Mouse (Mus musculus) urinary bladder, postnatal 4 days (tissue): ENCODE measurements around the gene Plcb4.
A peak's percentile ranks its signal among the peaks of the same experiment; 100 is the strongest.
"Not testable (repeated sequence)": the region's sequence is repeated elsewhere in the genome, so short reads cannot be mapped to it uniquely, and the experiment has no call there.

ENCODE experiments used
- DNase-seq, 2 experiments: peaks; one replicate each; pipeline ENCODE4 v3.0.0; 2021 to 2022; ENCODE audit warnings: low spot score in 2 of 2

The Plcb4 gene

DNA sequence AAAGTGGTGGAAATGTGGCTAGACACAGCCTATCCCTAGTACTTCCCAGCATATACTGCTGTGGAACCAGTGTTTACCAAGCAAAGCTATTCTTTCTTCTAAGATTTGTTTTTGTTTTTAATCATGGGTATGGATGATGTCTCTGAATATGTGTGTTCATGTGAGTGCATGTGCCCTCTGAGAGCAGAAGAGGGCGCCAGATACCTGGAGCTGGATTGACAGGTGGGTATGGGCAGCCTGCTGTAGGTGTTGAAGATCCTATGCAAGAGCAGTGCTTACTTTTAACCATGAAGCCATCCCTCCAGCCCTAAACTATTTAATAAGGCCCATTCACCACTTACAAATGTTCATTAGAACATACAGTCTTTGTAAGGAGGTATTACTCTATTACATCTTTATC is 231.3 kb downstream of the Plcb4 start:
- DNase-seq: no peak

GRCm38 (mm10) chr2:135891097-135891496 is 232.3 kb downstream of the Plcb4 start:
- no peak for DNase-seq

DNA sequence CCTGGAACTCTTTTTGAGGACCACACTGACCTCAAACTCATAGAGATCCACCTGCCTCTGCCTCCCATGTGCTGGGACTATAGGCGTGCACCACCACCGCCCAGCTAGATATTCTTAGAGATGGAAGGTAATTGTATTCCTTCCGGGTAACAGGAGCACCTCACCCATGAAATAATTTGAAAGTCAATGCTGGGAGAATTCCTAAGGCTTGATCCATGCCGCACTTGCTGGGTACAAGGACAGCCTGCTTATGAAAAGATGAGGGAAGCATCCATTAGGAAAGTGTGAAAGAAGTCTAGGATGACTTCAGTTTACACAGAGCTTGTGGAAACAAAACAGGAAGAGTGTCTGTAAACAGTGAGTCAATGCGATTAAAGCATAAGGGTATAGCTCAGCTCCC is 232.9 kb downstream of the Plcb4 start:
- no peak for DNase-seq

- no peak for DNase-seq
These were observed 235.8 kb downstream of the Plcb4 start for GRCm38 (mm10) chr2:135894582-135894981.

DNA sequence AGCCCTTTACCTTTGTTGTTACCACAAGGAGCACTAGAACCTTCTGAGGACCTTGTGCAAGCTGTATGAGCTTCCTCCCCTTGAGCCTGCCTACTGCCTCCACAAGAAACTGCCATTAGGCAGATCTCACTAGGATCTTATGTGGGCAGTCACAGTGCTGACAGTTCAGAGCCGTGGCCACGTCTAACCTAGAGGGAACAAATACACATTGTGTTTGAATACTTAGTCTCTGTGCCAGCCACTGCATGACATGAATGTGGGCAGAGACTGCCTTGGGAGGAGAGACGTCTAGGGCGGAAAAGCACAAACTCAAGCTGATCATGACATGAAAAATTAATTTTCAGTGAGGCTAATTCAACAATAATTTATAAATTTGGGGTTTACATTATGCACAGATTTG is 239.2 kb downstream of the Plcb4 start:
- no peak for DNase-seq

DNA sequence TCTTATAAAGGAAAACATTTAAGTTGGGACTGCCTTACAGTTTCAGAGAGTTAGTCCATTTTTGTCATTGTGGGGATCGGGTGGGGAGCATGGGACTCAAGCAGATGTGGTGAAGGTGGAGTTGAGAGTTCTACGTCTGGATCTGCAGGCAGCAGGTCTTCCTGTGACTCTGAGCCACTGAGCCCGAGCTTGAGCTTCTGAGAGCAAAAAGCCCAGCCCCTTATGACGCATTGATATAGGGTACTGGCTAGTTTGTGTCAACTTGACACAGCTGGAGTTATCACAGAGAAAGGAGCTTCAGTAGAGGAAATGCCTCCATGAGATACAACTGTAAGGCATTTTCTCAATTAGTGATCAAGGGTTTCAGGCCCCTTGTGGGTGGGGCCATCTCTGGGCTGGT is 241.1 kb downstream of the Plcb4 start:
- DNase-seq: not testable (repeated sequence)

DNA sequence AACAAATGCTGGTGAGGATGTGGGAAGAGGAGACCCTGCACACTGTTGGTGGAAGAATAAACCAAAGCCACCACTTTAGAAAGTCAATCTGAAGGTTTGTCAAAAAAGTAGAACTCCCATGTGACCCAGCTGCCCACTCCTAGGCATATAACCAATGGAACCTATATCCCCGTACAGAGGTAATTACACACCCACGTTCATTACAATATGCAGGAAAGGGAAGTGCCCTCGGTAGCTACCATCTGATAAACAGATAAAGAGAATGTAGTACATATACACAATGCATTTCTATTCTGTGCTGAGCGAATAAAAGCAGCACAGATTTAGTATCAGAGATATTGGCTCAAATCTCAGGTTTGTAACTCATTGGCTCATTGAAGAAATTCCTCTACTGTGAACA is 242.2 kb downstream of the Plcb4 start:
- no peak for DNase-seq

- no peak for DNase-seq
These were observed 245.5 kb downstream of the Plcb4 start for GRCm38 (mm10) chr2:135904262-135904661.

GRCm38 (mm10) chr2:135904791-135905190 is 246.0 kb downstream of the Plcb4 start:
- DNase-seq: no peak

GRCm38 (mm10) chr2:135914343-135915261 is 255.8 kb downstream of the Plcb4 start:
- DNase-seq: no peak

- DNase-seq: no peak
These were observed 257.1 kb downstream of the Plcb4 start for GRCm38 (mm10) chr2:135915928-135916327.

DNA sequence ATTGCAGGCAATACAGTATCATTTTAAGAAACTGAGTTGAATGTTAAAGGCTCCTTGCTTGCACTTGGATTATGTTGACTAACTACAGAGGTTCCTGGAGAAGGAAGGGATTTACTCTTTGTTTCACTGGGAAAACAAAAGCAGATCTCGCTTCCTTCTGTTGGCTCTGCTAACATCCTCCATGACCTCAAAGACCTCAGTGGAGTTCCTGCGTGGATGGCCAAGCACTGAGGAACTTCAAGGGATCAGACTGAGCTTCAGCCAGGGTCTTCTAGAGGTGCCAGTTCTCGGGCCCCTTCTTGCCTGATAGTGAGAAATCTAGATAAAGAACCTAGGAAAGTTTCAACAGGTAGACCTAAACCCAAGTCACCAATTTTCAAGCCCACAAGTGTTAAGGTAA is 258.2 kb downstream of the Plcb4 start:
- no peak for DNase-seq

- no peak for DNase-seq
These were observed 259.3 kb downstream of the Plcb4 start for GRCm38 (mm10) chr2:135918116-135918515.

DNA sequence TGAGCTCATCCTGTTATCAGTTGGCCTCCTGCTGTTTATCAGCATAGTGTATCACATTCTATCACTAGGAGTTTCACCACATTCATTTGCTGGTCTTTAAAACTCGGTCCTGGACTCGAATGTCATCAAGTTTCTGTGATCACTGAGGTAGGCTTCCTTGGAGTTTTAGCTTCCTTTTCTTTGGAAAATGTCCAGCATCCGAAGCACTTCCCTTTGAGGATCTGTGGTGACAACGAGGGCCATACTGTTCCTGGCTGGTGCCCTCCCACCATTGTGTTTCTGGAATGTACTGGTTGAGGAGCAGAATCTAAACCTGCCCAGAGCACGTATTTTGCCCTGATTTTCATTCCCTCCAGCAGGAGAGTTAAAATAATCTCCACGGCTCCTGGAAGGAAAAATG is 260.8 kb downstream of the Plcb4 start:
- DNase-seq: no peak

DNA sequence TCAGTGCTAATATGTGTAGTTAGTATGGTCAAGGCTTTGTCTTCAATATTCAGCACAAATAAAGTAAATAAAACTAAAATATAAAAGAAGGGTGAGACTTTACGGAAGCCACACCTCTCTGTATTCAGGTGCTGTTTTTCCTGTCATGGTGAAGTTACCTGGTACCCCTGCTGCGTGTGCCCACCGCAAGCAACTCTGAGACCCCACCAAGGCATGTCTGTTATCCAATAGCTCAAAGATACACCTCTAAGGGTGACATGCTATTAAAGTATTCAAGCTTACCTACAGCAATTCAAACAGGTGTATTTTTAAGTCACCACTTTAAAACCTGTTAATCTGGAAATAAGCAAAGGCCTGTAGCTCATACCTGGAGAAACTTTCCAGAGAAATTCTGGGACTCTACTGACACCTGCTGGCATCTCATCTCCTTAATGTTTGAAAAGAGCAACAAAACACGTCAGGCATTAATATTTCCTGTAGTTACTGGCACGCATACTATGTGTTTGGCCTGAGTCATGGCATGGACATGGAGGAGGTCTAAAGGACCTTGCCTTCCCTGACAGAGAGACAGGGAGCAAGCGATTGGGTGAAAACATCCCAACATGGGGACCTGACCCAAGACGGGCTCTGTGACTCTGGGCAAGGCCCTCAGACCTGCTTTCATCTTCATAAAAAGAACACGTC is 268.0 kb downstream of the Plcb4 start:
- DNase-seq: peak in 1 of 2 experiments; percentile 28

DNA sequence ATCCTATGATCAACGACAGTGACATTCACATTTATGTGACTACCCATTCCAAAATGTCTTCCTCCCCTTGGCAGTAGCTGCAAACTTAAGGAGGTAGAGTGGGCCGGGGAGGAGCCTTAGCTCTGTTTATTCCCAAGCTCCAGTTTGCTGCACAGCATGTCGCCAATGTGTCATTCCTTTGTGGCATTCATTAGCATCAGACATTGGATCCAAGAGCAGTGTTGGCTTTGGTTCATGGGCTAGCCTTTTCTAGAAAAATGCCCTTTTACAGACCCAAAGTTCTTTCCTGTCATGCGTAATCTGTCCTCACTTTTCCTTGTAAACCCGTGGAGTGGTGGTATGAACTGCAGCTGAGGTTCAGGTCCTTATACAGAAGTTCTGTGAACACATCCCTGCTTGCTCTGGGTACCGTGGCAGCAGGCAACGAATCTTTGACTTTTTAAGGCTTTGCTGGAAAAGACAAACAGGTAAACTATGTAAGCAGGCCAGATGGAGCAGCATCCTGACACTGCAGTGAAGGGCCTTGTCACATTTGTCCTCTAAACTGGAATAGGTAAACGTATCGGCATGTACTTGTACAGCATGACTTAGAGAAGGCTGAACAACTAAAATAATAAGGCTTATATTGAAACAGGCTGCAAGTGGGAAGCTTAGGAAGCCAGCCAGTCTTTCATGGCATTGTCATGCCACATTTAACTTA is 270.4 kb downstream of the Plcb4 start:
- DNase-seq: no peak

- DNase-seq: no peak
These were observed 271.9 kb downstream of the Plcb4 start for GRCm38 (mm10) chr2:135930696-135931095.

DNA sequence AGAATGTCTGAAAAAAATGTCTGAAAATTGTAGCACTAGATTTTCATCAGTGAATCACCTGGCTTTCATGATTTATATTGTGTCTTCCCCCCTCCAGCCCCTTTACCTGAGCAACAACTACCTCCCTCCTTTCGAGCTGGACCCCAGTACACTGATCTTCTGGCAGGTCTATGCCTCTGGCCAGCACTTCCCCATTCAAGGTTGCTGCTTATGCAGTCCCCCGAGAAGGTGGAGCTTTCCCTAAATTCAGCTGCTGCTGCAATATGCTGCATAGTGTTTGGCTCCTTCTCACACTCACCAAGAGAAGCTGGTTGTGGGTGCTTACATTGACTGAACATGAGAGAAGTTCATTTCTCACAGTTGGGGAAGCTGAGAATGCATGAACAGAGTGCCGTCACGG is 273.8 kb downstream of the Plcb4 start:
- DNase-seq: no peak

GRCm38 (mm10) chr2:135936376-135936775 is 277.6 kb downstream of the Plcb4 start:
- DNase-seq: no peak

DNA sequence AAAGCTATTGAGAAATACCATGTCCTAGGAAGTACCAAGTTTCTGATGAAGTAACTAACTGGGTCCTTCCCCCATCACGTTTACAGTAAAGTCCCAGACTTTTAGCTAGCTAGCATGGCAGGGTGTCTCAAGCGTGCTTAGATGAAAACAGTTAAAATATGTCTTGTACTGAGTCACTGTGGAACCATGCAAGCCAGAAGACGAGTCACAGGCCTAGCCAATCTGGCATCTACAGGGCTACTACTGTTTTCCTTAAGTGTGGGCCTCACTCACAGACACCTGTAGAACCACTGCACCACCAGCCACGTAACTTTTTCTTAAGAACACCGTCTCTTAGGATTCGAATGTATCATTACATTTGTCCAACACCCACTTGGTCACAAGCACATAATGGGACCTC is 278.8 kb downstream of the Plcb4 start:
- no peak for DNase-seq

- DNase-seq: no peak
These were observed 281.1 kb downstream of the Plcb4 start for GRCm38 (mm10) chr2:135939933-135940332.

- DNase-seq: no peak
These were observed 289.0 kb downstream of the Plcb4 start for GRCm38 (mm10) chr2:135947839-135948238.
